Mouse (Mus musculus) spleen, adult 2 months (tissue): ENCODE measurements at regions not wholly inside any gene's neighbourhood (a gene's known extent, or its start where the extent isn't known, plus 50 kb on each side); places are given as distances from the start of the nearest gene placed in this dataset.

Experiments
- CTCF ChIP-seq: fragments of 200-500 bp; IDR thresholded peaks from 2 replicates; pipeline ENCODE4 v1.5.1; 2011; ENCODE audit warnings: mild to moderate bottlenecking, inconsistent platforms; ENCODE audit not compliant: insufficient read depth, insufficient read length, insufficient replicate concordance; ENCODE audit errors: extremely low read depth
- POLR2A ChIP-seq: fragments of 200-500 bp; IDR thresholded peaks from 2 replicates; pipeline ENCODE4 v1.6.1; 2011; ENCODE audit warnings: low read depth, low read length, inconsistent platforms

DNA sequence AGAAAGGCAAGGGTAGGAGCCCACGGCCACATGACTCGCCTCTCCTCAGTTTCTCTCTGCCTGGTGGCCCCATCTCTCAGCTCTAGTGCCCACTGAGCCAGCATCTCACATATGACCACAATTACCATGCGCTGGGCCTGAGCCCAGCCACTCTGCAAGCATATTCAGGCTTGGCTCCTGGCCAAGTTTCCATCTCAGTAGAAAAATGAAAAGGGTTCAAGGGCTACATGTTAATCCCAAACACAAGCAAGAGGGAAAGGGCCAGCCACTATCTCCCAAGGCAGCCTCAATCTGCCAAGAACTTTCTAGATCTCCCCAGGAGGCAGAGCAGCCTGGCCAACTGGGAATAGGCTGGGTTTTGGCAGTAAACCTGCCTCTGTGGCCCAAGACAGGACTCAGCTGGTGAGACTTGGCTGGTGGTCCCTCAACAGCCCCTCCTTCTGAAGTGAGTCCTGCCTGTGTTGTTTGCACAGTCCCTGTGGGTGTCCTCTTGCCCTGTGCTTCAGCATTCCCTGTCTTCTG is 65.0 kb downstream of the Mcfd2 start:
- no peak for TF ChIP-seq CTCF
- no peak for TF ChIP-seq POLR2A
